Mouse (Mus musculus) ES-E14 (cell line): ENCODE data around the gene Rrad.

Source experiments
- HCFC1 ChIP-seq: IDR thresholded peaks from 2 replicates; pipeline ENCODE4 v1.6.1; 2012; ENCODE audit warnings: low read length, inconsistent platforms, borderline replicate concordance; ENCODE audit not compliant: insufficient read depth
- MAFK ChIP-seq: IDR thresholded peaks from 2 replicates; pipeline ENCODE4 v1.6.1; 2014; ENCODE audit warnings: mild to moderate bottlenecking, low read depth, low read length, inconsistent platforms; ENCODE audit not compliant: insufficient read depth

DNA sequence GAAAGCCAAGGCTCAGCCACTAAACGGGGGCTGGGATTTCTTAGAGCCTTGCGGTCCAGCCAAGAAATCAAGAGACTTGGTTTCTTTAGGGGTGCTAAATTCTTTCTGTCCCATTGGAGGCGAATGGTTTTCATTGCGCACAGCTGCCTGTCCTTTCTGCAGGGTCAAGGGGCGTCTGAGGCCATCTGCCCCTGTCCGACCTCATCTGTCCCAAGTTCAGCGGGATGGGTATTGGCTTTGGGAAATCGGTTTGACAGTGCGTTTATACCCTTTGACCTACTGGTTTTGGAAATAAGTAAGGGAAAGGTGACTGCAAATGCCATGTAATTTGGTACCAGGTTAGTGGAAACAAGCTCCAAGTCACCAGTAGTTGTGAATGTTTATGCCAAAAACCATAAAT lies 39.3 kb downstream of the Rrad start:
- TF ChIP-seq HCFC1, result no peak
- TF ChIP-seq MAFK, result no peak
